Mouse (Mus musculus) myocyte (in vitro differentiated cells): ENCODE results near the gene Arhgap6. TPM values are rescaled to one million over a fixed set of nuclear protein-coding genes. Genes with fewer than 3 reads are reported as not detected.

Experiments
- H3K27me3 ChIP-seq: one replicate; pipeline ENCODE4 v1.6.1; 2011; ENCODE audit not compliant: control insufficient read depth, insufficient read depth, insufficient read length
- H3K36me3 ChIP-seq: one replicate; pipeline ENCODE4 v1.6.1; 2011; ENCODE audit not compliant: control insufficient read depth, insufficient read depth
- H3K4me2 ChIP-seq: one replicate; pipeline ENCODE4 v1.6.1; 2011; ENCODE audit warnings: low read depth, control low read depth
- H3K4me3 ChIP-seq: one replicate; pipeline ENCODE4 v1.5.1; 2011; ENCODE audit warnings: mild to moderate bottlenecking, control low read depth, moderate library complexity
- H3K79me2 ChIP-seq: one replicate; pipeline ENCODE4 v1.6.1; 2011; ENCODE audit not compliant: control insufficient read depth, insufficient read depth
- H3ac ChIP-seq: one replicate; pipeline ENCODE4 v1.6.1; 2011; ENCODE audit not compliant: control insufficient read depth, insufficient read length
- CEBPB ChIP-seq: IDR thresholded peaks from 2 replicates; pipeline ENCODE4 v1.6.1; 2011; ENCODE audit warnings: mild to moderate bottlenecking, moderate library complexity; ENCODE audit not compliant: poor library complexity, insufficient read depth, severe bottlenecking
- E2F4 ChIP-seq: IDR thresholded peaks from one replicate; pipeline ENCODE4 v1.6.1; 2011; ENCODE audit warnings: mild to moderate bottlenecking, control low read depth, moderate library complexity; ENCODE audit not compliant: insufficient read depth
- MAX ChIP-seq: IDR thresholded peaks from one replicate; pipeline ENCODE4 v1.6.1; 2011; ENCODE audit warnings: low read depth, mild to moderate bottlenecking, control low read depth
- MYOD1 ChIP-seq, 3 experiments: IDR thresholded peaks; one replicate each; pipeline ENCODE4 v1.6.1; 2011; ENCODE audit warnings: control low read depth in 2 of 3, low read depth in 2 of 3, mild to moderate bottlenecking in 2 of 3, moderate library complexity in 1 of 3; ENCODE audit not compliant: insufficient read length in 2 of 3, control insufficient read depth in 1 of 3
- MYOG ChIP-seq, 3 experiments: IDR thresholded peaks; one replicate each; pipeline ENCODE4 v1.6.1; 2011; ENCODE audit warnings: control low read depth in 2 of 3, low read depth in 2 of 3, mild to moderate bottlenecking in 2 of 3; ENCODE audit not compliant: insufficient read length in 2 of 3, control insufficient read depth in 1 of 3, insufficient read depth in 1 of 3
- POLR2A ChIP-seq: IDR thresholded peaks from one replicate; pipeline ENCODE4 v1.6.1; 2011; ENCODE audit warnings: low read depth, mild to moderate bottlenecking, control low read depth, moderate library complexity; ENCODE audit not compliant: insufficient read length
- POLR2AphosphoS2 ChIP-seq: IDR thresholded peaks from one replicate; pipeline ENCODE4 v1.6.1; 2011; ENCODE audit warnings: low read depth, control low read depth; ENCODE audit not compliant: insufficient read length
- REST ChIP-seq: IDR thresholded peaks from one replicate; pipeline ENCODE4 v1.6.1; 2011; ENCODE audit warnings: mild to moderate bottlenecking, control low read depth, moderate library complexity; ENCODE audit not compliant: insufficient read depth, insufficient read length
- SRF ChIP-seq: IDR thresholded peaks from one replicate; pipeline ENCODE4 v1.6.1; 2011; ENCODE audit warnings: low read depth; ENCODE audit not compliant: control insufficient read depth, insufficient read length
- TCF12 ChIP-seq: IDR thresholded peaks from one replicate; pipeline ENCODE4 v1.6.1; 2011; ENCODE audit warnings: mild to moderate bottlenecking, control low read depth; ENCODE audit not compliant: poor library complexity, insufficient read depth, severe bottlenecking
- TCF3 ChIP-seq: IDR thresholded peaks from one replicate; pipeline ENCODE4 v1.6.1; 2011; ENCODE audit warnings: low read depth, control low read depth; ENCODE audit not compliant: insufficient read length
- USF1 ChIP-seq: IDR thresholded peaks from one replicate; pipeline ENCODE4 v1.6.1; 2011; ENCODE audit warnings: low read depth, mild to moderate bottlenecking, control low read depth, moderate library complexity
- polyA plus RNA-seq: library from polyadenylated mRNA; unstranded; fragments of >200 nt; fragmentation: generic; extraction: Trizol; gene quantifications from one replicate; pipeline ENCODE4 v1.2.1, GENCODE M21; 2012; ENCODE audit warnings: missing spikeins

The Arhgap6 gene
- polyA plus RNA-seq, 1 experiment: 0.40 TPM

- Histone ChIP-seq H3K79me2 (no peaks in the 10 kb centered on the region), H3K4me3 (no peak overlapping the region), H3K27me3 (no peaks in the 10 kb centered on the region), H3K4me2 (no peak overlapping the region), H3ac (no peak overlapping the region), H3K36me3 (no peaks in the 10 kb centered on the region)
- TF ChIP-seq MAX: no peak
- TF ChIP-seq POLR2A: no peak
- no peak for TF ChIP-seq SRF
- TF ChIP-seq TCF12: no peak
- no peak for TF ChIP-seq POLR2AphosphoS2
- TF ChIP-seq CEBPB: no peak
- TF ChIP-seq E2F4: no peak
- no peak for TF ChIP-seq MYOG (IDR thresholded peaks at IDR 0.05; ENCODE audit: control insufficient read depth in 1 of 3, insufficient read depth in 1 of 3, insufficient read length in 2 of 3, low read depth in 2 of 3)
- TF ChIP-seq REST: no peak
- TF ChIP-seq TCF3: no peak
- no peak for TF ChIP-seq USF1
- TF ChIP-seq MYOD1 (IDR thresholded peaks at IDR 0.05; ENCODE audit: control insufficient read depth in 1 of 3, insufficient read length in 2 of 3, low read depth in 2 of 3): no peak
Measured at GRCm38 (mm10) chrX:169178634-169179033, 383.7 kb downstream of the Arhgap6 start.

GRCm38 (mm10) chrX:169187100-169187499, 392.2 kb downstream of the Arhgap6 start, which contains the start of gene Amelx:
Gene Amelx (minus strand): TSS chrX:169187200.
- Histone ChIP-seq H3ac (no peak within 1 kb of the TSS), H3K27me3 (no peaks in the 10 kb centered on the region), H3K4me2 (no peak within 1 kb of the TSS), H3K36me3 (no peaks in the 10 kb centered on the region), H3K4me3 (no peak within 1 kb of the TSS), H3K79me2 (no peaks in the 10 kb centered on the region)
- TF ChIP-seq MAX (no peak), USF1 (no peak), E2F4 (no peak), CEBPB (no peak), POLR2A (no peak), TCF3 (no peak), MYOG (IDR thresholded peaks at IDR 0.05; ENCODE audit: control insufficient read depth in 1 of 3, insufficient read depth in 1 of 3, insufficient read length in 2 of 3, low read depth in 2 of 3) (no peak), MYOD1 (IDR thresholded peaks at IDR 0.05; ENCODE audit: control insufficient read depth in 1 of 3, insufficient read length in 2 of 3, low read depth in 2 of 3) (no peak), TCF12 (no peak), SRF (no peak), REST (no peak), POLR2AphosphoS2 (no peak)

- no peaks in the 10 kb centered on the region for H3K36me3 ChIP-seq
- H3K4me2 ChIP-seq: no peak overlapping the region
- H3K79me2 ChIP-seq: no peaks in the 10 kb centered on the region
- TF ChIP-seq MAX (no peak), SRF (no peak)
- no peaks in the 10 kb centered on the region for H3K27me3 ChIP-seq
- H3ac ChIP-seq: no peak overlapping the region
- H3K4me3 ChIP-seq: no peak overlapping the region
Measured at GRCm38 (mm10) chrX:169210019-169210418, 415.1 kb downstream of the Arhgap6 start.

GRCm38 (mm10) chrX:169220064-169220463, 425.2 kb downstream of the Arhgap6 start:
- TF ChIP-seq MAX (no peak), MYOG (IDR thresholded peaks at IDR 0.05; ENCODE audit: control insufficient read depth in 1 of 3, insufficient read depth in 1 of 3, insufficient read length in 2 of 3, low read depth in 2 of 3) (no peak), MYOD1 (IDR thresholded peaks at IDR 0.05; ENCODE audit: control insufficient read depth in 1 of 3, insufficient read length in 2 of 3, low read depth in 2 of 3) (no peak), POLR2AphosphoS2 (no peak), E2F4 (no peak), USF1 (no peak), POLR2A (no peak), TCF12 (no peak), TCF3 (no peak), REST (no peak), CEBPB (no peak), SRF (no peak)
- Histone ChIP-seq H3K4me2 (no peak overlapping the region), H3K27me3 (no peaks in the 10 kb centered on the region), H3K79me2 (no peaks in the 10 kb centered on the region), H3K36me3 (no peaks in the 10 kb centered on the region), H3K4me3 (no peak overlapping the region), H3ac (no peak overlapping the region)

GRCm38 (mm10) chrX:169222357-169223062, 427.6 kb downstream of the Arhgap6 start:
- H3K27me3 ChIP-seq: no peaks in the 10 kb centered on the region
- H3K79me2 ChIP-seq: no peaks in the 10 kb centered on the region
- TF ChIP-seq USF1 (no peak), MYOG (IDR thresholded peaks at IDR 0.05; ENCODE audit: control insufficient read depth in 1 of 3, insufficient read depth in 1 of 3, insufficient read length in 2 of 3, low read depth in 2 of 3) (no peak), TCF3 (no peak), MAX (no peak), E2F4 (no peak), POLR2A (no peak), REST (no peak), SRF (no peak), CEBPB (no peak)
- no peak overlapping the region for H3K4me3 ChIP-seq
- no peak overlapping the region for H3K4me2 ChIP-seq
- no peaks in the 10 kb centered on the region for H3K36me3 ChIP-seq
- H3ac ChIP-seq: no peak overlapping the region
